Mouse (Mus musculus) intestine, embryonic 14.5 days (tissue): Measurements from ENCODE around the gene Rnf31. TPM values are rescaled to one million over a fixed set of nuclear protein-coding genes. Genes with fewer than 3 reads are reported as not detected.

Source experiments
- ATAC-seq: fragments of 200-750 bp; cut with Nextera tagmentation; replicated peaks from 2 replicates; pipeline ENCODE4 v1.8.0; 2017; ENCODE audit warnings: low read depth, moderate number of reproducible peaks, moderate TSS enrichment, moderate library complexity; ENCODE audit not compliant: low FRiP score, low TSS enrichment
- DNase-seq: peaks from one replicate; pipeline ENCODE4 v3.0.0-alpha.2; 2018; ENCODE audit warnings: low spot score
- H3K27ac ChIP-seq: fragments of 300-500 bp; sonication (generic); 2 replicates; pipeline ENCODE4 v1.5.1; 2014; ENCODE audit warnings: low read depth, mild to moderate bottlenecking, control low read depth
- H3K27me3 ChIP-seq: fragments of 300-500 bp; sonication (generic); replicated peaks from 2 replicates; pipeline ENCODE4 v1.6.1; 2014; ENCODE audit warnings: low read length, control low read depth; ENCODE audit not compliant: control insufficient read depth, insufficient read depth
- H3K36me3 ChIP-seq: fragments of 300-500 bp; sonication (generic); 2 replicates; pipeline ENCODE4 v1.6.1; 2014; ENCODE audit warnings: low read length, control low read depth; ENCODE audit not compliant: control insufficient read depth, insufficient read depth
- H3K4me1 ChIP-seq: fragments of 300-500 bp; sonication (generic); replicated peaks from 2 replicates; pipeline ENCODE4 v1.6.1; 2014; ENCODE audit warnings: low read length, control low read depth, mixed read lengths; ENCODE audit not compliant: control insufficient read depth, insufficient read depth
- H3K4me2 ChIP-seq: fragments of 300-500 bp; sonication (generic); 2 replicates; pipeline ENCODE4 v1.6.1; 2014; ENCODE audit warnings: low read length
- H3K4me3 ChIP-seq: fragments of 300-500 bp; sonication (generic); 2 replicates; pipeline ENCODE4 v1.5.1; 2014; ENCODE audit warnings: low read depth, low read length, control low read depth, mixed read lengths
- H3K9ac ChIP-seq: fragments of 300-500 bp; sonication (generic); 2 replicates; pipeline ENCODE4 v1.6.1; 2014; ENCODE audit warnings: mild to moderate bottlenecking, low read length
- H3K9me3 ChIP-seq: fragments of 300-500 bp; sonication (generic); 2 replicates; pipeline ENCODE4 v1.6.1; 2016; ENCODE audit warnings: low read length, control low read depth; ENCODE audit not compliant: control insufficient read depth
- WGBS: fragments of 180-500 bp; shearing (Covaris S2); extraction: QIAGEN DNeasy Blood & Tissue Kit; methylation state at CpG from one replicate; pipeline ENCODE4 v1.1.7; 2014; 5-methylcytosine and 5-hydroxymethylcytosine counted together
- polyA plus RNA-seq: library from polyadenylated mRNA; unstranded; fragments of >200 nt; fragmentation: Nextera tagmentation; extraction: Ambion mirVana; gene quantifications from 2 replicates; pipeline ENCODE4 v1.2.1, GENCODE M21; 2014

Gene Rnf31
- polyA plus RNA-seq, 1 experiment from 2014 or later: 15.9 TPM

- ATAC-seq: no peak
- no peak overlapping the region for H3K27ac ChIP-seq
- H3K36me3 ChIP-seq: peaks cover 45% of the 10 kb centered on the region
- 81% methylated on average over 2 of the region's 2 CpGs for WGBS
- no peak overlapping the region for H3K4me2 ChIP-seq
- DNase-seq: no peak
- no peak overlapping the region for H3K4me3 ChIP-seq
- H3K9me3 ChIP-seq: no peaks in the 10 kb centered on the region
- no peaks in the 10 kb centered on the region; the same call in 1 of the 2 replicates for H3K4me1 ChIP-seq
- H3K9ac ChIP-seq: no peak overlapping the region
- H3K27me3 ChIP-seq: no peaks in the 10 kb centered on the region
Observed at GRCm38 (mm10) chr14:55570588-55570987, 20.9 kb upstream of the Rnf31 start.

GRCm38 (mm10) chr14:55571760-55572159 lies 19.7 kb upstream of the Rnf31 start:
- ATAC-seq (no peak), DNase-seq (no peak)
- H3K4me2 ChIP-seq: no peak overlapping the region
- no peaks in the 10 kb centered on the region for H3K27me3 ChIP-seq
- H3K36me3 ChIP-seq: peaks cover 33% of the 10 kb centered on the region
- no peak overlapping the region for H3K27ac ChIP-seq
- no peak overlapping the region for H3K4me3 ChIP-seq
- H3K9ac ChIP-seq: no peak overlapping the region
- no peaks in the 10 kb centered on the region for H3K9me3 ChIP-seq
- no peaks in the 10 kb centered on the region; the same call in 1 of the 2 replicates for H3K4me1 ChIP-seq

- Histone ChIP-seq H3K4me3 (no peak within 1 kb of the TSS), H3K36me3 (peaks cover 6% of the 10 kb centered on the region; the same call in 1 of the 2 replicates), H3K9me3 (no peaks in the 10 kb centered on the region), H3K4me2 (no peak within 1 kb of the TSS), H3K9ac (no peak within 1 kb of the TSS), H3K27me3 (no peaks in the 10 kb centered on the region), H3K27ac (no peak within 1 kb of the TSS), H3K4me1 (peaks cover 8% of the 10 kb centered on the region)
- DNase-seq (no peak), ATAC-seq (no peak)
- WGBS: 75% methylated on average over 8 of the region's 8 CpGs
Observed at GRCm38 (mm10) chr14:55575302-55575701, 16.2 kb upstream of the Rnf31 start, which contains the start of gene Fitm1. Gene Fitm1, plus strand, starts transcription at chr14:55575617.

GRCm38 (mm10) chr14:55575711-55576110 lies 15.8 kb upstream of the Rnf31 start:
- Histone ChIP-seq H3K9ac (no peak overlapping the region), H3K27ac (no peak overlapping the region), H3K9me3 (no peaks in the 10 kb centered on the region), H3K4me2 (no peak overlapping the region), H3K4me3 (no peak overlapping the region), H3K4me1 (peaks cover 8% of the 10 kb centered on the region), H3K27me3 (no peaks in the 10 kb centered on the region), H3K36me3 (peaks cover 10% of the 10 kb centered on the region; the same call in 1 of the 2 replicates)
- no peak for DNase-seq
- no peak for ATAC-seq
- WGBS: 70% methylated on average over 13 of the region's 13 CpGs

GRCm38 (mm10) chr14:55576376-55576775 lies 15.1 kb upstream of the Rnf31 start:
- peaks cover 17% of the 10 kb centered on the region for H3K36me3 ChIP-seq
- no peak overlapping the region for H3K4me3 ChIP-seq
- WGBS: 76% methylated on average over 16 of the region's 16 CpGs
- no peaks in the 10 kb centered on the region for H3K27me3 ChIP-seq
- no peak overlapping the region for H3K4me2 ChIP-seq
- H3K4me1 ChIP-seq: peaks cover 8% of the 10 kb centered on the region
- H3K9me3 ChIP-seq: no peaks in the 10 kb centered on the region
- no peak overlapping the region for H3K9ac ChIP-seq
- ATAC-seq (no peak), DNase-seq (no peak)
- H3K27ac ChIP-seq: no peak overlapping the region

GRCm38 (mm10) chr14:55577871-55578667 lies 13.4 kb upstream of the Rnf31 start, which contains the start of gene Psme1:
Gene Psme1, plus strand, starts transcription at chr14:55578123.
- H3K4me2 ChIP-seq: peak within 1 kb of the TSS; percentile 87
- DNase-seq (peak; percentile 85), ATAC-seq (peak; percentile 91)
- H3K4me3 ChIP-seq: peak within 1 kb of the TSS; percentile 93
- H3K36me3 ChIP-seq: peaks cover 23% of the 10 kb centered on the region
- WGBS: under 1% methylated on average over 32 of the region's 32 CpGs
- no peaks in the 10 kb centered on the region for H3K9me3 ChIP-seq
- H3K4me1 ChIP-seq: peaks cover 8% of the 10 kb centered on the region
- H3K27me3 ChIP-seq: no peaks in the 10 kb centered on the region
- peak within 1 kb of the TSS; percentile 77 for H3K9ac ChIP-seq
- peak within 1 kb of the TSS; percentile 65 for H3K27ac ChIP-seq

- Histone ChIP-seq H3K27ac (peak overlapping the region; percentile 65), H3K27me3 (no peaks in the 10 kb centered on the region), H3K9ac (peak overlapping the region; percentile 77), H3K36me3 (peaks cover 23% of the 10 kb centered on the region), H3K4me1 (peaks cover 8% of the 10 kb centered on the region), H3K4me3 (peak overlapping the region; percentile 93), H3K9me3 (no peaks in the 10 kb centered on the region), H3K4me2 (peak overlapping the region; percentile 87)
- DNase-seq (no peak), ATAC-seq (peak; percentile 43)
- 23% methylated on average over 6 of the region's 6 CpGs for WGBS
Observed at GRCm38 (mm10) chr14:55578668-55579269, 12.7 kb upstream of the Rnf31 start.

GRCm38 (mm10) chr14:55579511-55580496 lies 11.7 kb upstream of the Rnf31 start:
- no peak for DNase-seq
- Histone ChIP-seq H3K4me3 (no peak overlapping the region), H3K9me3 (no peaks in the 10 kb centered on the region), H3K9ac (no peak overlapping the region), H3K4me2 (no peak overlapping the region), H3K27ac (no peak overlapping the region), H3K4me1 (peaks cover 12% of the 10 kb centered on the region), H3K36me3 (peaks cover 23% of the 10 kb centered on the region), H3K27me3 (peaks cover 6% of the 10 kb centered on the region; the same call in 1 of the 2 replicates)
- 86% methylated on average over 23 of the region's 23 CpGs for WGBS
- no peak for ATAC-seq
